Mouse (Mus musculus) brain, embryonic 14.5 days (tissue): Measurements from ENCODE around the gene Lrtm1. TPM values are rescaled to one million over a fixed set of nuclear protein-coding genes. Genes with fewer than 3 reads are reported as not detected.
A peak's percentile ranks its signal among the peaks of the same experiment; 100 is the strongest.

Experiments
- DNase-seq: peaks from one replicate; pipeline ENCODE4 v3.0.0-alpha.2; 2011; ENCODE audit warnings: low read depth
- CTCF ChIP-seq: fragments of 200-500 bp; IDR thresholded peaks from 2 replicates; pipeline ENCODE4 v1.5.1; 2012; ENCODE audit warnings: inconsistent platforms, mild to moderate bottlenecking, moderate library complexity, borderline replicate concordance; ENCODE audit not compliant: insufficient read depth, insufficient read length; ENCODE audit errors: extremely low read depth
- POLR2A ChIP-seq: fragments of 200-500 bp; IDR thresholded peaks from 2 replicates; pipeline ENCODE4 v1.6.1; 2012; ENCODE audit warnings: mild to moderate bottlenecking, inconsistent platforms, borderline replicate concordance; ENCODE audit not compliant: poor library complexity, insufficient read depth, insufficient read length, severe bottlenecking; ENCODE audit errors: extremely low read depth
- polyA plus RNA-seq: library from polyadenylated mRNA; depleted of rRNA; stranded (reverse); fragments of >200 nt; gene quantifications from 2 replicates; pipeline ENCODE4 v1.2.3, GENCODE M21; 2012

The Lrtm1 gene
- polyA plus RNA-seq, 1 experiment = 0.08 TPM

- peak; percentile 89 for DNase-seq
- TF ChIP-seq CTCF (no peak), POLR2A (no peak)
Observed at GRCm38 (mm10) chr14:29040606-29041364, 22.8 kb downstream of the Lrtm1 start.

GRCm38 (mm10) chr14:29041498-29041897 is 23.5 kb downstream of the Lrtm1 start:
- no peak for TF ChIP-seq CTCF
- TF ChIP-seq POLR2A = no peak
- DNase-seq = no peak

- DNase-seq = no peak
- no peak for TF ChIP-seq CTCF
- TF ChIP-seq POLR2A = no peak
Observed at GRCm38 (mm10) chr14:29042355-29042754, 24.3 kb downstream of the Lrtm1 start.

- TF ChIP-seq POLR2A (no peak), CTCF (no peak)
- no peak for DNase-seq
Observed at GRCm38 (mm10) chr14:29051951-29052835, 34.2 kb downstream of the Lrtm1 start.

GRCm38 (mm10) chr14:29060679-29061078 is 42.7 kb downstream of the Lrtm1 start:
- TF ChIP-seq CTCF (no peak), POLR2A (no peak)
- peak; percentile 9 for DNase-seq

GRCm38 (mm10) chr14:29061491-29061890 is 43.5 kb downstream of the Lrtm1 start:
- no peak for TF ChIP-seq POLR2A
- no peak for TF ChIP-seq CTCF
- no peak for DNase-seq

GRCm38 (mm10) chr14:29062676-29063075 is 44.7 kb downstream of the Lrtm1 start:
- TF ChIP-seq POLR2A (no peak), CTCF (no peak)
- no peak for DNase-seq

- TF ChIP-seq CTCF (peak; percentile 31; the same call in 1 of the 2 replicates), POLR2A (no peak)
- peak; percentile 83 for DNase-seq
Observed at GRCm38 (mm10) chr14:29073747-29074146, 55.7 kb downstream of the Lrtm1 start.

GRCm38 (mm10) chr14:29077418-29077817 is 59.4 kb downstream of the Lrtm1 start:
- TF ChIP-seq POLR2A (no peak), CTCF (no peak)
- no peak for DNase-seq

GRCm38 (mm10) chr14:29080228-29080627 is 62.2 kb downstream of the Lrtm1 start:
- TF ChIP-seq CTCF (no peak), POLR2A (no peak)
- DNase-seq = no peak

- DNase-seq = no peak
- TF ChIP-seq POLR2A (no peak), CTCF (no peak)
Observed at GRCm38 (mm10) chr14:29080630-29081029, 62.6 kb downstream of the Lrtm1 start.

- no peak for TF ChIP-seq POLR2A
- no peak for TF ChIP-seq CTCF
- DNase-seq = no peak
Observed at GRCm38 (mm10) chr14:29082171-29082570, 64.2 kb downstream of the Lrtm1 start.
